Mouse (Mus musculus): ENCODE measurements at regions not wholly inside any gene's neighbourhood (a gene's known extent, or its start where the extent isn't known, plus 50 kb on each side); places are given as distances from the start of the nearest gene placed in this dataset.

GRCm38 (mm10) chr5:51752024-51752423, 184.5 kb upstream of the Ppargc1a start:
- DNase-seq = no peak

DNA sequence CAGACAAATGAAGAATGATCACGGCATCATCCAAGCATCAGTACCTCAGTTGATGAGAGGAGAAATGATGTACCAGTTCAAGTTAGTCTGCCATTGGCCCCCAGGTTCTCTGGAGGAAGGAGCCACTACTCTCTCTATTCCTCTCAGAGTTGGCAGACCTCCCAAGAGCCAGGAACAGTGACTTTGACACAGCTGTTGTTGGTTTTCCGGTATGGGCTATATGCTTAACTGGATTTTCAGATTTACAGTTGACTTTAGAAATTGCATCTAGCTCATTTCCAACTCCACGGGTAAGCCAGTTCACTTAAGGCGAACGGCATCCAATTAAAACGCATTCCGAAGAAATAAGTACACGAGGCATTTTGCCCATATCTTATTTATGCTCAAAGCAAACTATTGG, 182.9 kb upstream of the Ppargc1a start:
- no peak for DNase-seq

GRCm38 (mm10) chr5:51740893-51741292, 173.4 kb upstream of the Ppargc1a start:
- no peak for DNase-seq

DNA sequence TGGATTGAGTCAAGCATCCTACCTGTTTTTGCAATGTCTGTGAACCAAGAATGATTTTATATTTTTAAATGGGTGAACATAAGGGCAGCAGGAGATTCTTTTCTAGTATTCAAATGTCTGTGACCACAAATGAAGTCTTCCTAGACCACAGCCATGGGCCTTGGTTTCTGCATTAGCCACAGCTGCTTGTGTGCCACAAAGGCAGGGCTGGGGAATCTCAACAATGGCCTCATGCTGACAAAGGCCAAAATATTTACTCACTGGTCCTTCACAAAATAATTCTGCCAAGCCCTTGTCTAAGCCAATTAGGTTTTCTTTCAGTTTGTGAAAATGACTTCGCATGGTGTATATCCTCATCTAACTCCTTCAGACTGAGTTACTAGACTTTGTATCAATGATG, 162.7 kb upstream of the Ppargc1a start:
- DNase-seq = no peak

DNA sequence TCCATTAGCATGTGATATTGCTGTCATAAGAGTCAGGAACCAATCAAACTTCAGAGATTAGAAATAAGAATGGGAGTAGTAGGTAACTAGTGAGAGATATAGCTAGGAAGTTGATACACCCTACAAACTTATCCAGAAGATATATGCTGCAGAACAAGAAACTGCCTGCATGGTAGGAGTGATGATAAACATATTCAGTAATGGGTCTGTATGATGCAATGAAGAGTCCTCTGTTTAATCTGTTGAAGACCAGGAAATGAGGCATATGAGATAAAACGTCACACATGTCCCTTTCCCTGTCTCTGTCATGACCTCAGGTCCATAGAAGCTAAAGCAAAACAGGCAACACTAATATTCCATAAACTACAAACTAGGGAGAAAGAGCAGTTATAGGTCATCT, 162.2 kb upstream of the Ppargc1a start:
- DNase-seq = no peak

DNA sequence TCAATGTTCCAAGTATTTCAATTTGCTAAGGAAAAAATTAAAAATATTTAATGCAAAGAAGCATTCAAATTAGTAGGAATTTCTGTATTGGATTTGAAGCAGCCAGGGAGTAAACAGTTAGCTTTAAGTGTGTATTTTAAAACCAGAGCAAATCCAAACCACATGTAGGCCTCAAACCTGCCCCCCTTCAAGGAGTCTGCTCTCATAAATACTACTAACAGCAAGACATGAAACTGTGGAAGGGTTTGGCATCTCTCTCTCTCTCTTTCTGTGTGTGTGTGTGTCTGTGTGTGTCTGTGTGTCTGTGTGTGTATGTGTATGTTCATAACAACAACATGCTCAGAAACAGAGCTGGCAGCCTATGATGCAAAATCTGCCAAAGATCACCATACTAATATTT, 159.2 kb upstream of the Ppargc1a start:
- DNase-seq = no peak

DNA sequence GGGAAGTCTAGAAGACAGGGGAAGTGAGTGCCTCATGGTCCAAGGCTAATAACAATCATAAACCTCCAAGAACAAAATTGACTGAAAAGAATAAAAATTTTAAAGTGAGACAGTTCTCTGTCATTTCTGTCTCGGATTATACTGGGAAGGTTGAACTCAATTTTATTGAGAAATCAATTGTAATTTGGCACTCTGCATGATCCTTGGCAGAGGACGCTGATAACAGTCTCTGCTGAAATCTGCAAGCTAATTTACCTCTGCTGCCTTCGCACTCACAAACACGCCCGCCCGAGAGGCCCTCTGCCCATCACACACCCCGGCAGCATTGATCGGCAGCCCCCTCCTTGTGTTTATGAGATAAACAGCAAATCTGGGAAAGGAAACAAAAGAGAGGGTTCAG, 151.4 kb upstream of the Ppargc1a start:
- DNase-seq = peak; percentile 18 to 34

GRCm38 (mm10) chr5:51718451-51718850, 150.9 kb upstream of the Ppargc1a start:
- peak in 1 of 2 experiments; percentile 43 for DNase-seq

GRCm38 (mm10) chr5:51711860-51712560, 144.5 kb upstream of the Ppargc1a start:
- no peak for DNase-seq

DNA sequence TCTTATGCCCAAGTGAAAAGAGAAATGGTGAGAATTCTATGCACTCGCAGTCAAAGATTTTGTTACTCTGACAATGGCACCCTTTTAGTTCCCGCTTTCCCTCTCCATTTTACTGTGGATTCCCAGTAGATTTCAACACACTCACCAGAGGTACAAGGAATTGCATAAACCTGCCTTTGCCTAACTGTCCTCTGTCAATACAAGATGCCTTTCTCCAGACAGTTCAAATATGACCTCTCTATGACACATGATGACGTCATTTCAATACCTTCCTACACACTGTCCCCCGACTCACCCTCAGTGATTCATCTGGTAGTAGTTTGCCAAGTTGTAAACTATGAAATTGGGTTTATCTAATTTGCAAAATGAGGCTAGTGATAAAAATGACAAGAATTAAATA, 143.1 kb upstream of the Ppargc1a start:
- DNase-seq = no peak

GRCm38 (mm10) chr5:51709447-51709991, 142.0 kb upstream of the Ppargc1a start:
- DNase-seq = no peak

DNA sequence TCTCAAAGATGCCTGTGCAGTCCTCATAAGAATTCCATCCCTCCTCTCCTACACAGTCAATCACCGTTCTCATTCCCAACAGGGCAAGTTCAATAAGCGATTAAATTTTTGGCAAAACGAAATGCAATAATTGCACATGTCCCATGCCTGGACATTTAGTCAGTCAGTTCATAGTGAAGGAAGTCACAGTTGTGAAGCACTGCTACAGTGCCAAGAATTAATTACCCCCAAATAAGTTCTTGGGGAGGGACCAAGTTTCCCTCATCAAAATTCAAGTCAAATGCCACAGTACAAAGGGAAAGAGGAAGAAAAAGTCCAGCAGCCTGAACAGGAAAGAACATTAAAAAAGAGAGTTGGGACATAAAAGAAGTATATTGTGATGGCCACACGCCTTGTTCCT, 112.4 kb upstream of the Ppargc1a start:
- DNase-seq = peak in 1 of 2 experiments; percentile 44

- DNase-seq = no peak
Observed at GRCm38 (mm10) chr5:51671190-51671589, 103.7 kb upstream of the Ppargc1a start.

GRCm38 (mm10) chr5:51665241-51665640, 97.7 kb upstream of the Ppargc1a start:
- no peak for DNase-seq

DNA sequence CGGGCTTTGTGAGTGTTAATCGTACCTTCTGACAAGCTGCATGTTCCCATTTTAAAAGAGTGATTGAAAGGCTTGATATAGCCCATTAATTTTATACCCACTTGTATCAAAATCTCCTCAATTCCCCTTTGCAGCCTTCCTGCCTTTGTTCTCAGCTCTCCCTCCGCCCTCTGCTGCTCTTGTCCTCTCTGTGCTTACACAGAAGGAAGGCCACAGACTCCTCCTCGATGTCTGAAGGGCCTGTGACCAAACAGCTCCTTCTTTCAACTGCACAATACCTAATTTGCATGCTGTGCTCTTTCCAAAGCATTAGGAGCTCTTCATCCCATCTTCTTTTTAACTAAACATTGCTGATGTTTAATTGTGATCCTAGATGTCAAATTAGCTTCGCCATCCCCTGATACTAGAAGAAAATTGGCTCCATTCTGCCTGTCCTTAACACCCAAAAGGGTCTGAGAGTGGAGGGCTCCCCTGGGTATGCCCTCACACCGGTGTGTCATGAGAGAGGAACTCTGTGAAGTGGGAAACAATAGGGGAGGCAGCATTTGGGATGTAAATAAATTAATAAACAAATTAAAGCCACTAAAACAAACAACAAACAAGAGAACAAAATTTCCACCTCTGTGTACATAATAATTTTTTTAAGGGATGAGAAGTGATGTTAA, 90.8 kb upstream of the Ppargc1a start:
- no peak for DNase-seq

DNA sequence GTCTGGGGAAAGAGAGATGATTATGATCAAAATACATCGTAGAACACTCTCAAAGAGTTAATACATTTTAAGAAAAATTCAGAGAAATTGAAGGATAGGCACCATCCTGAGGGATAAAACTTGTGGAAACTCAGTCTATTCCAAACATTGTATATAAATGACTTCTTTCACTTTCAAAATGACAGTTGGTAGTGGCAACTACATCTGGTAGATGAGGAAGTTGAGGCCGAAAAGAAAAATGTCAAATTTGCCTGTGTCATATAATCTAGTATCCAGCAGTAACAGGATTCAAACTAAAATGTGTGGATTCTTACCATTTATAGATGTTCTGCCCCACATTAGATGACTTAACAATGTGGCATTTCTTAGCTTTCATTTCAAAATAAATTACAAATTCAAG, 86.0 kb upstream of the Ppargc1a start:
- DNase-seq = no peak

DNA sequence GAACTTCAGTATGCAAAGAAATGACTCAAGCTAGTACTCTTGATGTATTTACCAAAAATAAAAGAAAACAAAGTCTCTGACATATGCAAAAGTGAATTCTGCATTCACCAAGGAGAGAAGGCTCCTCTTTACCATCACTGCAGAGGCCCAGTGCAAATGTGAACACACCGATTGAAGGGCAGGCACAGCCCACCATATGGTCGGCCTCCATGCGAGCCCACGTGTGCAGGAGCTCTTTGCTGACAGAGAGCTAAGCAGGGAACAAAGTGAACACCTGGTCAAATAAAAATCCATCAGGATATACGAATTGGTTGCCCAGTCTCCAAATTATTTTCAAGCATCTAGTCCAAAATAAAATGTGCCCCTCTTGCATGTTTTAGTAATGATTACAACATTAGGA, 56.9 kb upstream of the Ppargc1a start:
- peak; percentile 15 to 39 for DNase-seq
